Mouse (Mus musculus): ENCODE measurements at regions not wholly inside any gene's neighbourhood (a gene's known extent, or its start where the extent isn't known, plus 50 kb on each side); places are given as distances from the start of the nearest gene placed in this dataset.

- DNase-seq (ENCODE audit: inconsistent age in 2 of 2, low spot score in 1 of 2): no peak
These were observed 107.5 kb downstream of the Gm45692 start for GRCm38 (mm10) chr8:26226612-26227528.

- no peak for DNase-seq (ENCODE audit: inconsistent age in 2 of 2, low spot score in 1 of 2)
These were observed 108.2 kb downstream of the Gm45692 start for GRCm38 (mm10) chr8:26227529-26227895.

GRCm38 (mm10) chr8:26229548-26229947, 110.2 kb downstream of the Gm45692 start:
- DNase-seq (ENCODE audit: inconsistent age in 2 of 2, low spot score in 1 of 2): no peak

GRCm38 (mm10) chr8:26239075-26239474, 119.7 kb downstream of the Gm45692 start:
- DNase-seq (ENCODE audit: inconsistent age in 2 of 2, low spot score in 1 of 2): no peak

- no peak for DNase-seq (ENCODE audit: inconsistent age in 2 of 2, low spot score in 1 of 2)
These were observed 120.3 kb downstream of the Gm45692 start for GRCm38 (mm10) chr8:26239604-26240003.

GRCm38 (mm10) chr8:26243743-26244142, 124.4 kb downstream of the Gm45692 start:
- no peak for DNase-seq (ENCODE audit: inconsistent age in 2 of 2, low spot score in 1 of 2)

- DNase-seq (ENCODE audit: inconsistent age in 2 of 2, low spot score in 1 of 2): no peak
These were observed 125.0 kb downstream of the Gm45692 start for GRCm38 (mm10) chr8:26244308-26244707.

GRCm38 (mm10) chr8:26255191-26255669, 135.9 kb downstream of the Gm45692 start:
- DNase-seq (ENCODE audit: inconsistent age in 2 of 2, low spot score in 1 of 2): no peak

- DNase-seq (ENCODE audit: inconsistent age in 2 of 2, low spot score in 1 of 2): no peak
These were observed 141.0 kb downstream of the Gm45692 start for GRCm38 (mm10) chr8:26260294-26260693.

GRCm38 (mm10) chr8:26262536-26262935, 143.2 kb downstream of the Gm45692 start:
- DNase-seq (ENCODE audit: inconsistent age in 2 of 2, low spot score in 1 of 2): no peak

- no peak for DNase-seq (ENCODE audit: inconsistent age in 2 of 2, low spot score in 1 of 2)
These were observed 145.6 kb downstream of the Gm45692 start for GRCm38 (mm10) chr8:26264869-26265321.

GRCm38 (mm10) chr8:26265366-26265765, 146.0 kb downstream of the Gm45692 start:
- no peak for DNase-seq (ENCODE audit: inconsistent age in 2 of 2, low spot score in 1 of 2)

- DNase-seq (ENCODE audit: inconsistent age in 2 of 2, low spot score in 1 of 2): no peak
These were observed 147.1 kb downstream of the Gm45692 start for GRCm38 (mm10) chr8:26266384-26266783.

GRCm38 (mm10) chr8:26267569-26267968, 148.2 kb downstream of the Gm45692 start:
- no peak for DNase-seq (ENCODE audit: inconsistent age in 2 of 2, low spot score in 1 of 2)

- no peak for DNase-seq (ENCODE audit: inconsistent age in 2 of 2, low spot score in 1 of 2)
These were observed 149.5 kb downstream of the Gm45692 start for GRCm38 (mm10) chr8:26268751-26269415.

GRCm38 (mm10) chr8:26272110-26272509, 152.8 kb downstream of the Gm45692 start:
- no peak for DNase-seq (ENCODE audit: inconsistent age in 2 of 2, low spot score in 1 of 2)

GRCm38 (mm10) chr8:26272675-26273414, 153.5 kb downstream of the Gm45692 start:
- DNase-seq (ENCODE audit: inconsistent age in 2 of 2, low spot score in 1 of 2): no peak

GRCm38 (mm10) chr8:26273415-26273760, 154.1 kb downstream of the Gm45692 start:
- DNase-seq (ENCODE audit: inconsistent age in 2 of 2, low spot score in 1 of 2): no peak

GRCm38 (mm10) chr8:26273792-26274191, 154.5 kb downstream of the Gm45692 start:
- no peak for DNase-seq (ENCODE audit: inconsistent age in 2 of 2, low spot score in 1 of 2)

- DNase-seq (ENCODE audit: inconsistent age in 2 of 2, low spot score in 1 of 2): no peak
These were observed 155.1 kb downstream of the Gm45692 start for GRCm38 (mm10) chr8:26274481-26274880.

- DNase-seq (ENCODE audit: inconsistent age in 2 of 2, low spot score in 1 of 2): peak in 1 of 2 experiments; percentile 64
These were observed 163.0 kb downstream of the Gm45692 start for GRCm38 (mm10) chr8:26282156-26282935.
